Mouse (Mus musculus) layer of hippocampus, postnatal 10 days (tissue): ENCODE results near the gene Pold1. TPM values are rescaled to one million over a fixed set of nuclear protein-coding genes. Genes with fewer than 3 reads are reported as not detected.

Experiments used
- DNase-seq, 2 experiments: peaks; one replicate each; pipeline ENCODE4 v3.0.0; 2021; ENCODE audit warnings: low spot score in 2 of 2
- total RNA-seq, 2 experiments: library from RNA; stranded (reverse); gene quantifications; 2 replicates each; pipeline ENCODE4 v1.2.3; 2021

The Pold1 gene
- total RNA-seq, 2 experiments from 2014 or later: 10.3 to 13.6 TPM

DNA sequence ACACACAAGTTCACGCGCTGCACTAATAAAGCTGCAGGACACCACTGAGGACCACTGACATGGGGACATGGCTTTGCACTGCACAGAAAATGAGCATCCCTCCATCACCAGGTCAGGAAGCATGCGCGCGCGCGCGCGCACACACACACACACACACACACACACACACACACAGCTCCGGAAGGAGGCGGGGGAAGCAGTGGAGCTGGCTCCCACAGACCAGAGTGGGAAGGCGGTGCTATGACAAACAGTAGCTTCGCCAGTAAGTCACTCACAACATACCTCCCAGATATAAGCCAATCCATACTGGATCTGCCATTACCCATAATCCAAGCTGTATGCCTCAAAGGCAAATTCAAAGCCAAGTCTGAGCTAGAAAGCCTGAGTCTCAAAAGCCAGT, 1.6 kb downstream of the Pold1 start:
- DNase-seq: no peak

- DNase-seq: no peak
Measured at GRCm38 (mm10) chr7:44546274-44546673, 2.4 kb downstream of the Pold1 start.

- no peak for DNase-seq
Measured at GRCm38 (mm10) chr7:44543071-44543470, 5.6 kb downstream of the Pold1 start.

GRCm38 (mm10) chr7:44542555-44542954, 6.1 kb downstream of the Pold1 start:
- no peak for DNase-seq

GRCm38 (mm10) chr7:44538756-44539624, 9.7 kb downstream of the Pold1 start:
- DNase-seq: no peak

- DNase-seq: no peak
Measured at GRCm38 (mm10) chr7:44537496-44537895, 11.2 kb downstream of the Pold1 start.

DNA sequence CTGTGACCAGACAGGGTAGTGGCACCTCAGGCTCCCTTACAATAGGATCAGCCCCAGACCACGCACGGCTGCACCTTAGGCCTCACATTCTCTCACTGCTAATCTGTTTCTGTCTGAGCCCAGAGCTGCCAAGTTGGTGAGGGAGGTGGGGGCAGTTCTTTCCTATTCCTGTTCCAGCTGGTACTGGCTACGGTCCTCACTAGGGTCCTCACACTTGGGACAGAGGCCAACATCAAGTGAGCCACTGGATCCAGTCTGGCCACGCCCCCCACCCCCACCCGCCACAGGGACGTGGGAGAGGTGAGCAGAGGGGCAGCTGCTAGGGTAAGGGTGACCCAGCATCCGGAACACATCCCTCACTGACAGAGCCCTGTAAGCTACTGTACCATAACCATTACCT, 11.6 kb downstream of the Pold1 start:
- no peak for DNase-seq

DNA sequence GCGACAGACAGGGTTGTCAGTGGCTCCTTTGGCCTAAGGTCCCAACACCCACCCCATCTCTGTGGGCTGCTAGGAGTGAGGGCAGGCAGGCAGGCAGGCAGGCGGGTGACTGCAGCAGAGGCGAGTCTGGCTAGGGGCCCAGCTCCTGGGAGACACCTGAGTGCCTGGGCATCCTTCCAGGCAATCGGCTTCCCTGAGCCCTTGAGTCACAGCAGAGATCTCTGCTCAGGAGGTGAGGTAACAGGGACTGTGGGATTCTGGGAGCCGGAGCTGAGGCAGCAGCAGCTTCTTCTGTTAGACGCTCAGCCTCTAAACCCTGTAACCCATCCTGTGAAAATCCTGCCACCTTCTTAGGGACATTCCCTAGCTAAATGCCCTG, 12.1 kb downstream of the Pold1 start:
- no peak for DNase-seq

DNA sequence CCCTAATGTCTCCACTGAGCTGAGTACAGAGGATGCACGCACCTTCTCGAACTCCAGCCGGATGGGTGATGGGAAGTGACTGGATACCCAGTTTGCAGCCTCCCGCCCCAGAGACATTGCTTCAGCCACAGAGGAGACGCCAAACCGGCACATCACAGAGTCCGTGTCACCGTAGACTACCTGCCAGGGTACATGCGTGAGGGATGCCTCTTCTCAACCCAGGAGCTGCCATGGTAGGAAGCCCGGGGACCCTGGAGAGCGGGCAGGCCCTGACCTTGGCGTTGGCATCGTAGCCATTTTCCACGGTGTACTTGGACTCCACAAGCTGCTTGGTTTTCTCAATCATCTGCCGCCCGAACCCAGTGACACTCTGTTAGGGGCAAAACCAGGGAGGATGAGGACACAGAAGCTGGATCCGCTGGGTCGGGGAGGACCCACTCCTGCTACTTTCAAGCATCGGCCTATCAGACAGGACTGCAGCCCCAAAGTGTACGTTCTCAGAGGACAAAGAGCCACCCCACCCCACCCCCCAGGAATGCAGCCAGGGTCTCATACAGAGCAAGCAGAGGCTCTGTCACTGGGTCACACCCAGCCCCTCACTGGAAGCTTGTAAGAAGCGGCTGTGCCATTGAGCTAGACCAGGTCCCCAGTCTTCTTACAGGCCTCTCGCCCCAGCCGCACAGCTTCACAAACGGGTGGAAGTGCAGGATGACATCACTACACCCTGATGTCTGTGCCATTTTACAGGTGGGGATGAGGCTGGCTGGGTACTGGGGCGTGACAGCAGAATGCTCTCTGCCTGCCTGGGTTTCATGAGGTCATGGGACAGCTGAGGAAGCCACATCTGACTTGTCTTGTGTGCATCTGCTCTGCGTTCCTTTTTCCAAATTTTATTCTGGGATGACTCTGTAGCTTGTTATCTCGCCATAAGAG, 12.7 kb downstream of the Pold1 start:
- no peak for DNase-seq

DNA sequence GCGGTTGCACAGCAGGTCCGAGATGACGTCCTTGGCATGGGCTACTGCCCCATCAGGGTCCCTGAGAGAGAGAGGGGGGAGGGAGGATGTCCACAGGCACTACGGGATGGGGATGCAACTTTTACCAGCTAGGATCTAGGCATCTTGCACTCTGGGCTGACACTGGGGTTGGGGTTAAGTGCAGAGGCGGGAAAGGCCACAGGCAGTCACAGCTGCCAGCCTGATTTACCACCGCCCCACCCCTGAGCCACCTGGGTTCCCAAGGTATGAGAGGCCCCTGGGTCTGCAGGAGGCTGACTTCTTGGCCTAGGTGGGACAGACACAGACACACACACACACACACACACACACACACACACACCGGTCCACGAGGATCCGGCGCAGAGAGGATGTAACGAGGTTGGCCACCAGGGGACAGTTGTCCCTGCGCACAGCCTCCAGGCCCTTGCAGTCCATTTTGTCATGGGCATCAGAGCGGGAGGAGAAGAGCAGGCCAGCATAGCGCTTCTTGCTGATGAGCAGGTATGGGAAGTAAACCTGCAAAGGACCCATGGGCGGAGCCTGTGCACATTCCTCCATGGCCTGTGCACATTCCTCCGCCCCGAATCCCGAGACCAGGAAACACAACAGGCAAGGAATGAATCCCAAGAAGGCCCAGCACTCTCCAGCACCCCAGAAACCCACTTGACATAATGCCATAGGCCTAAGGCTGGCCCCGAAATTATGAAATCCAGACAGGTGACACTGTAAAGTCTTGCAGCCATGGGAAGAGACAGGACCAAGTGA, 13.8 kb downstream of the Pold1 start:
- DNase-seq: no peak

DNA sequence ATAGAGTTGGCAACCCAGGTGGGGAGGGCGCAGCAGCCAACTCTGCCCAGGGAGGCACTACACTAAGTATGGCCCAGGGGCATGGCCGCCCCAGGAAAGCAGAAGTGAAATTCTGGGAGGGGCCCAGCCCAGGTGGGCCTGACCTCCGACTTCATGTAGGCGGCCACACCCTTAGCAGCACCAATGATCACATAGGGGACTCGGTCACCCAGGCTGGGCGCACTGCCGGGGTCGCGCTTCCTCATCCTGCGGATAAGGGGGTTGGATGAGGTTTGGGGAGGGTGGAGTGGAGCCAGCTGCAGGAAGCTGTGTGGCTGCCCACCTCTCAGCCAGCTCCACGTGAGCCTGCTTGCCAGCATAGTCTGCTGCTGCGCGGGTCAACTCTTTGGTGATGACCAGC, 14.4 kb downstream of the Pold1 start:
- no peak for DNase-seq

GRCm38 (mm10) chr7:44533746-44534045, 15.0 kb downstream of the Pold1 start:
- no peak for DNase-seq

DNA sequence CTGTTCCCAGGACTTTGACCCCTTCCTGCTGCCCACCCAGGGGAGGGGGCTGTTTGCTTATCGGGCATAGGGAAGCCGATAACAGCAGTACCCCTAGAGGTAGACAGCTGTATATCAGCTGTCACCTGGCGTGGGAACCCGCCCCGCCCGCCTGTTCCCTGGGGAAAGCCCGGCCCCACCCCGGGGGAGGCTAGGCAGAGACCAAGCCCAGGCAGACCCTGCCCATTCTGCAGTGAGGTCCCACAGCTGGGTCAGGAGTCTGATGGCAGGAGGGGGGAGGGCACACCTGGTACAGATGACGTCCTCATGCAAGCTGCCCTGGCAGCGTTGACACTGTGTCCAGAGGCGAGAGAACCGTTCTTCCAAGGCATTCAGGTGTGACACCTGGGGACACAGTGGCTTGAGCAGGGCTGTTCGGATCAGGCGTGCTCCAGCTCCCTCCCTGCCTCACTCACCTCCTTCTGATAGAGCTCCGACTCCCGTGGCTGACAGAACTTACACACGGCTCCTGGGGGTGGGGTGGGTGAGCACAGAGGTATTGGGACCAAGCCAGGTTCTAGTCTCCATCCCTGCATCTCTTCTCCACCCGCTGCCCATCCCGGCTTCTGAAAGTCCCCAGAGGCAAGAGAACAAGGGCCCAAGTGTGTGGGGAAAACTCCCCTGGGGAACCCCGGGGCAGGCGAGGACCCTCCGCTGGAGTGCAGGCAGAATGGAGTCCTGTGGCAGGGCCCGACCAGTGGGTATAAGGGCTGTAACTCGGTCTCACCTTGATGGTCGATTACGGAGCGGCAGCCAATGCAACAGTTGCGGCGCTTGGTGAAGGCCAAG, 15.5 kb downstream of the Pold1 start:
- no peak for DNase-seq

DNA sequence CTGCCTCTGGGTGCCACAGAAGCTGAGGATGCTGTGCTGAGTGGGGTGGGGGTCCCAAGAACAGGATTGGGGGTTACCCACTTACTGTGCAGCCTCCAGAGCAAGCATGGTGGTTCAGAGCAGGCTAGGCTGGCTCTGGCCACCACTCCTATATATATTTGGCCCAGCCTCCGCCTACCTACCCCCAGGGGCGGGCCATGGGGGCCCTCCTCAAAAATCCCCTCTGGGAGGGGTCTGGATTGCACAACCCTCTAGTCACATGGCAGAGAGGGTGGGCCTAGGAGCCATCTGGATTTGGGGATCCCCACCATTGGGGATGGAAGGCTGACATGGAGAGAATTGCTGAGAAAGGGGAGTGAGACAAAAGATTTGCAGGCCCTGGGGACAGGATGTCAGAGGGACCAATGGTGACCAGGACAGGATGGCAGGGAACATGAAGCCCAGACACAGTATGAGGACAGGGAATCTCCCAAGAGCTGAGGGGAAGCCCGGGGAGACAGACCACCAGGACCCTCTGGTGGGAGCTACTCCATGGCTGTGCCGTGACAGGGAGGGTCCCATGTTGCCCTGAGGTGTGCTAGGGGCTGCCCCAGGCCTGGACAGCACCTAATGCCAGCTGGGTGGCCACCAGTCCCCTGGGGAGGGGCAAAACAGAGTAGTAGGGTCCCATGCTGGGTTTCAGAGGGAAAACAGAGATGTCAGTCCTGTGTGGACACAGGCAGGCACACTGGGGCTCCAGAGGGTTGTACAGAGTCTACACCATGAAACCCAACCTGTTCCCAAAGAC, 16.5 kb downstream of the Pold1 start, which contains the start of gene Spib:
Gene Spib (minus strand): TSS at position 126 of the 787 bp plus-strand sequence.
- no peak for DNase-seq

- DNase-seq: no peak
Measured at GRCm38 (mm10) chr7:44531207-44531606, 17.4 kb downstream of the Pold1 start.

GRCm38 (mm10) chr7:44530507-44530906, 18.1 kb downstream of the Pold1 start:
- no peak for DNase-seq

DNA sequence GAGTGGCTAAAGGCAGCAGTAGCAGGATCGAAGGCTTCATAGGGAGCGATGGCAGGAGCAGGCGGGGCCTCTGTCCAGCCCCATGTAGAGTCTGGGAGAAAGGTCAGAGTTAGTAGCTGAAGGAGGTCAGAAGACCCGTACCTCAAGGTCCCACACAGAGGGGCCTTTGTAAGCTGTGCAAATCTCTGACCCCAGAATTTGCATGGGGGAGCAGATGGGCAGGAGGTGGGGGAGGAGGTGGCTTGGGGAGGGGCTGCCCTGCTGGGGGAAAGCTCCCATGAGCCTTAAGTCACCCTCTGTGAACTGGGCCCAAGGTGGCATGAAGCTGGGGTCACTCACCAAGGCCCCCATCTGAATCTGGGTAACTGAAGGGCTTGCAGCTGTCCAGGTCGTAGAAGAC, 19.1 kb downstream of the Pold1 start:
- DNase-seq: no peak

DNA sequence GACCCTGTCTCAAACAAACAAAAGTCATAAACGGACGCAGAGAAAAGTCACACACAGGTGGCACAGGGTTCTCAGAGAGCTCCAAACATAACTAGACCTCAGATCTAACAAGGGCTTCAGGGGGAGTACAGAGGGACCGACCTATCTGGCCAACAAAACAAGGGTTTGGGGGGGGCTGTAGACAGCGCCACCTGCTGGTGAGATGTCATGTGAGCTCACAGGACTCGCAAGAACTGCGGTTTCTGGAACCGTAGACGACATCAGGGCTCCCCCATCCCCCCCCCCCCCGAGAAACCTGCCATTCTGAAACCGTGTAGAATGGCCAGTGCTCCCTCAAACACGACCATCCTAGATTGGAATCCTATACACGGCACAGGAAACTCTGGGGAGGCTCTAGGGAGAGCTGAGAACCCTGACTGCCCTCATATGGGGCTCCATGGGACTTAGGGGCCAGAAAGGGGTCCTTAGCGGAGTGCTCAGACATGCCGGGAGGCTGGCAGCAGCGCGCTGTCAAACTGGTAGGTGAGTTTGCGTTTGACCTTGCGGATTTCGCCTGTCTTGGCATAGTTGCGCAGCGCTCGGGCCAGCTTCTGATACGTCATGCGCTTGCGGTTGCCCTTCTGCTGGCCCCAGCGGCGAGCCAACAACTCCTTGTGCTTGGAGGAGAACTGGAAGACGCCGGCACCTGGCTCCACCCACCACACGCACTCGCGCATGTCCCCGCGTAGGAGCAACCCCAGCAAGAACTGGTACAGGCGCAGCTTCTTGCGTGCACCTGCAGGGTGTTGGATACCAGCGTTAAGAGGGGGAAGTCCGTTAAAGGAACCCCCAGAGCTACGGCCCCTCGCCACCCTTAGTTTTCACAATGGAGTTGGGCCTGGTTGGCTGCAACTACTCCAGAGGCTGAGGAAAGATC, 20.9 kb downstream of the Pold1 start:
- DNase-seq: peak; percentile 82 to 83
